Mouse (Mus musculus): ENCODE measurements around the gene Grin2d. TPM values are rescaled to one million over a fixed set of nuclear protein-coding genes. Genes with fewer than 3 reads are reported as not detected.

Grin2d gene
- polyA plus RNA-seq, 1 experiment from 2014 or later = 0.11 TPM

DNA sequence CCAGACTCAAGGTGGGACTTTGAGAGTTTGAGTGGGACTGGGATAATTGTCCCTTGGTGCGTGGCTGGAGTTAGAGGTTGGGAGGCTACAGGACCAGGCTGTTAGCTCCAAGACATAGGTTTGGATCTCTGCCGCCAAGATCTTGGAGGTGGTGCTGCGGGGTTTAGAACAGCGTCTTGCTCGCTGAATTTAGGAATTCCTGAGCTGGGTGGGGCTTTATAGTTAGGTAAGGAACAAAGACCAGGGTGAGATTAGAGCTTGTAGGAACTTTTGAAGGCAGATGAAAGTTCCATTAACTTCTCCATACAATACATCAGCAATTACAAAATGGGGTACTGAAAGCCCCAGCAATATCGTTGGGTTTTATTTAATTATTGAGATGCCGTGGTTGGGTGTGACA lies 78.2 kb downstream of the Grin2d start:
- H3K9ac ChIP-seq (ENCODE audit: low read depth, low read length) = no peak overlapping the region
- H3K27me3 ChIP-seq (ENCODE audit: control insufficient read depth, insufficient read depth, low read length) = peaks cover 46% of the 10 kb centered on the region
- no peaks in the 10 kb centered on the region for H3K36me3 ChIP-seq (ENCODE audit: control insufficient read depth, insufficient read depth, low read length)
- no peak overlapping the region for H3K4me3 ChIP-seq (ENCODE audit: low read depth, low read length)
- no peak for ATAC-seq (replicated peaks; ENCODE audit: insufficient number of reproducible peaks, low FRiP score, low TSS enrichment)
- H3K4me1 ChIP-seq (ENCODE audit: control insufficient read depth, insufficient read depth, low read length) = peaks cover 16% of the 10 kb centered on the region; the same call in 1 of the 2 replicates
- peak overlapping the region; percentile 56 for H3K4me2 ChIP-seq
- 31% methylated on average over 7 of the region's 7 CpGs for WGBS (ENCODE audit: insufficient replicate concordance)
- no peaks in the 10 kb centered on the region for H3K9me3 ChIP-seq (replicated peaks; ENCODE audit: control insufficient read depth, low read length)
- H3K27ac ChIP-seq (ENCODE audit: low read depth, low read length) = no peak overlapping the region

DNA sequence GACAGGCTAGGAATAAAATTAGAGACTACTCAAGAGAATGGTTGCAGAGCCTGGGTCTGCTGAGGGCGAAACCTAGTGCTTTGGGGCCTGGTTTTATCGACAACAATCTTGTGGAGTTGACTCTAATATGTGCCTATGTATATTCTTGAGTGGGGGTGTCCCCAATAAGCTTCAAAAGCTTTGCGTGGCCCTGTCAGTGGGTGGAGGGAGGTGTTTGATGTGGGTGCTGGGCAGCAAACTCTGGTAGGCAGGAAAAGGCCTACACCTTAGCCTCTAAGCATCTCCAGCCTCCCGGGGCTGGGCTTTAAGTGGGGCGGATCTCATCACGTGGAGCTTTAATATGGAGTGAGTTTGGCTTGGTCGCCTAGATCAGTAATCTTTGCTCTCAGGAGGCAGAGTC lies 79.2 kb downstream of the Grin2d start:
- Histone ChIP-seq H3K4me2 (peak overlapping the region; percentile 85), H3K36me3 (ENCODE audit: control insufficient read depth, insufficient read depth, low read length) (no peaks in the 10 kb centered on the region; the same call in 1 of the 2 replicates), H3K4me1 (ENCODE audit: control insufficient read depth, insufficient read depth, low read length) (peaks cover 16% of the 10 kb centered on the region; the same call in 1 of the 2 replicates), H3K27me3 (ENCODE audit: control insufficient read depth, insufficient read depth, low read length) (peaks cover 57% of the 10 kb centered on the region), H3K4me3 (ENCODE audit: low read depth, low read length) (peak overlapping the region; percentile 48; the same call in 1 of the 2 replicates), H3K9ac (ENCODE audit: low read depth, low read length) (no peak overlapping the region), H3K9me3 (replicated peaks; ENCODE audit: control insufficient read depth, low read length) (no peaks in the 10 kb centered on the region), H3K27ac (ENCODE audit: low read depth, low read length) (no peak overlapping the region)
- 43% methylated on average over 7 of the region's 7 CpGs for WGBS (ENCODE audit: insufficient replicate concordance)
- no peak for ATAC-seq (replicated peaks; ENCODE audit: insufficient number of reproducible peaks, low FRiP score, low TSS enrichment)

DNA sequence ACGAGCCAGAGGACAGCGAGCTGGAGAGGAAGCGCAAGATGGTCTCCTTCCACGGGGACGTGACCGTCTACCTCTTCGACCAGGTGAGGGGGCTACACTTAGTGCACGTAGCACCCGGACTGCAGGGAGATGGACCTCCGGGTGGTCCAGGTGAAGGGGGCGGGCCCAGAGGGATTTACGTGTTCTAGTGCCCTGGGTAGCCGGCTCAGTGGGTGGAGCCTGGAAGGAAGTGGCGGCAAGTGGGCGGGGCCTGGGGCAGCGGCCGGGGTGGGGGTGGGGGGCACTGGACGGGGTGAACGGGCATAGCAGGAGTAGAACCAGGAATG lies 79.7 kb downstream of the Grin2d start:
- ATAC-seq (replicated peaks; ENCODE audit: insufficient number of reproducible peaks, low FRiP score, low TSS enrichment) = no peak
- Histone ChIP-seq H3K9me3 (replicated peaks; ENCODE audit: control insufficient read depth, low read length) (no peaks in the 10 kb centered on the region), H3K4me3 (ENCODE audit: low read depth, low read length) (peak overlapping the region; percentile 48), H3K36me3 (ENCODE audit: control insufficient read depth, insufficient read depth, low read length) (no peaks in the 10 kb centered on the region; the same call in 1 of the 2 replicates), H3K27me3 (ENCODE audit: control insufficient read depth, insufficient read depth, low read length) (peaks cover 61% of the 10 kb centered on the region), H3K4me1 (ENCODE audit: control insufficient read depth, insufficient read depth, low read length) (peaks cover 16% of the 10 kb centered on the region; the same call in 1 of the 2 replicates), H3K9ac (ENCODE audit: low read depth, low read length) (peak overlapping the region; percentile 62), H3K4me2 (peak overlapping the region; percentile 85), H3K27ac (ENCODE audit: low read depth, low read length) (no peak overlapping the region)
- WGBS (ENCODE audit: insufficient replicate concordance) = 3% methylated on average over 19 of the region's 19 CpGs

DNA sequence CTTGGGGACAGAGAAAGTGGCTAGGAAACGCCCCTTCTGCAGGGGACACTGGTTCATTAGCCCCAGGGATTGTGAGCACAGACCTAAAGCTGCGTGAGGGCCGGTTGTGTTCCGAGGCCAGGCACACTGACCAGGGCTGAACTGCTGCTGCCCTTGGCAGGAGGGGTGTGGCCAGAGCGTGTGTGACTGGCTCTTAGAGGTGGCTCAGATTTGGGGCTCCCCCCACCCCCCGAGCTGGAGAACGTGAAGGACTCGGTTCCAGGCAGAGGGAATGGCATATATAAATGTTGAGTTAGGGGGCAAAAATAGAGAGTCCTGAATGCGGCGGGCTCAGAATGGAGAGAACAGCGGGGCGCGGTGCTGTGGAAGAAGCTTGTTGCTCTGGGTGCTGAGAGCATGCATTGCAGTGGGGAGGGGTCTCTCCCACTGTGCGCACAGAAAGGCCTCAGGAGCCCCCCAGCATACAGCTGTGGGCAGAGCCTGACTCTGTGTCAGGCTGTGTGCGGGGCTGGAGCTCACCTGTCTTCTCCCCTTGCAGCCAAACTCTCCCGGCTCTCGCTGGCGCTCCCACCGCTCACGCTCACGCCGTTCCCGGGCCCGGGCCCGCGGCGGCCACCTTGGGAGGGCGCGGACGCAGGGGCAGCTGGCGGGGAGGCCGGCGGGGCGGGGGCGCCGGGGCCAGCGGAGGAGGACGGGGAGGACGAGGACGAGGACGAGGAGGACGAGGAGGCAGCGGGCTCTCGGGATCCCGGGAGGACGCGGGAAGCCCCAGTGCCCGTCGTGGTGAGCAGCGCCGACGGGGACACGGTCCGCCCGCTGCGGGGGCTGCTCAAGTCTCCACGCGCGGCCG lies 80.3 kb downstream of the Grin2d start:
- ATAC-seq (replicated peaks; ENCODE audit: insufficient number of reproducible peaks, low FRiP score, low TSS enrichment) = no peak
- H3K27ac ChIP-seq (ENCODE audit: low read depth, low read length) = no peak overlapping the region
- H3K27me3 ChIP-seq (ENCODE audit: control insufficient read depth, insufficient read depth, low read length) = peaks cover 67% of the 10 kb centered on the region
- H3K36me3 ChIP-seq (ENCODE audit: control insufficient read depth, insufficient read depth, low read length) = no peaks in the 10 kb centered on the region; the same call in 1 of the 2 replicates
- no peaks in the 10 kb centered on the region for H3K9me3 ChIP-seq (replicated peaks; ENCODE audit: control insufficient read depth, low read length)
- peak overlapping the region; percentile 48 for H3K4me3 ChIP-seq (ENCODE audit: low read depth, low read length)
- H3K9ac ChIP-seq (ENCODE audit: low read depth, low read length) = peak overlapping the region; percentile 62
- peaks cover 16% of the 10 kb centered on the region; the same call in 1 of the 2 replicates for H3K4me1 ChIP-seq (ENCODE audit: control insufficient read depth, insufficient read depth, low read length)
- 2% methylated on average over 59 of the region's 60 CpGs for whole genome bisulfite sequencing (ENCODE audit: insufficient replicate concordance)
- peak overlapping the region; percentile 85 for H3K4me2 ChIP-seq

DNA sequence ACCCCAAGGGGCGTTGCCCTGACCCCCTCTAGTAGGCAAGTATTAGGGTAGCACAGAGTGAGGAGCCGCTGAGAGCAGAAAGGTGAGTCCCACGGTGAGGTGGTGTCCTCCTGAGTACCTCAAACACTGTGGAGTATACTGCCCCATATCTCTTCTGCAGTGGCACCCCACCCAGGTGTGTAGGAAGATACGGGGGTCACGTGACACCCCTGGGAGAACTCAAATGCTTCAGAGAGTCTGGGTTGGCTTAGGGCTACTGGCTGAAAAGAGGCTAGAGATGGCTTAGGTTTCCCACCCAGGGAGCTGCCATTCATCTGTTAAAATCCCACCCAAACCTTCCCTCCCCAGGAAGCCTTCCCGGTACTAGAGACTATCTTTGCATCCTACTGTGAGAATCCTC lies 81.2 kb downstream of the Grin2d start:
- no peak for ATAC-seq (replicated peaks; ENCODE audit: insufficient number of reproducible peaks, low FRiP score, low TSS enrichment)
- H3K27ac ChIP-seq (ENCODE audit: low read depth, low read length) = no peak overlapping the region
- H3K36me3 ChIP-seq (ENCODE audit: control insufficient read depth, insufficient read depth, low read length) = no peaks in the 10 kb centered on the region; the same call in 1 of the 2 replicates
- WGBS (ENCODE audit: insufficient replicate concordance) = 29% methylated on average over 6 of the region's 6 CpGs
- H3K4me2 ChIP-seq = no peak overlapping the region
- 0 out of 2 replicates have a peak overlapping the region, but pooled peaks have one; percentile 35 for H3K9ac ChIP-seq (ENCODE audit: low read depth, low read length)
- H3K4me1 ChIP-seq (ENCODE audit: control insufficient read depth, insufficient read depth, low read length) = peaks cover 16% of the 10 kb centered on the region; the same call in 1 of the 2 replicates
- H3K27me3 ChIP-seq (ENCODE audit: control insufficient read depth, insufficient read depth, low read length) = peaks cover 76% of the 10 kb centered on the region
- H3K9me3 ChIP-seq (replicated peaks; ENCODE audit: control insufficient read depth, low read length) = no peaks in the 10 kb centered on the region
- H3K4me3 ChIP-seq (ENCODE audit: low read depth, low read length) = no peak overlapping the region

DNA sequence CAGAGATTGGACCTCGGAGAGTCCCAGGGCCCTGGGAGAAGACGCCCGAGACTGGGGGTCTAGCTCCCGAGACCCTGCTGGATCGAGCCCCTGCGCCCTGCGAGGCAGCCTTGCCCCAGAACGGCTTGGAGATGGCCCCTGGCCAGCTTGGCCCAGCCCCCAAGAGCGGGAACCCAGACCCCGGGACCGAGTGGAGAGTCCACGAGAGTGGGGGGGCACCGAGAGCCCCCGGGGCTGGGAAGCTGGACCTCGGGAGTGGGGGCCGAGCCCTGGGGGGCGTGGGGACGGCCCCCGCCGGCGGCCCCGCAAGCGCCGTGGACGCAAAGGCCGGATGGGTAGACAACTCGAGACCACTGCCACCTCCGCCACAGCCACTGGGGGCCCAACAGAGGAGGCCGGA lies 83.2 kb downstream of the Grin2d start:
- Histone ChIP-seq H3K36me3 (ENCODE audit: control insufficient read depth, insufficient read depth, low read length) (no peaks in the 10 kb centered on the region; the same call in 1 of the 2 replicates), H3K9me3 (replicated peaks; ENCODE audit: control insufficient read depth, low read length) (no peaks in the 10 kb centered on the region), H3K4me2 (no peak overlapping the region), H3K27me3 (ENCODE audit: control insufficient read depth, insufficient read depth, low read length) (peaks cover 73% of the 10 kb centered on the region), H3K27ac (ENCODE audit: low read depth, low read length) (no peak overlapping the region), H3K9ac (ENCODE audit: low read depth, low read length) (no peak overlapping the region), H3K4me1 (ENCODE audit: control insufficient read depth, insufficient read depth, low read length) (peaks cover 8% of the 10 kb centered on the region; the same call in 1 of the 2 replicates), H3K4me3 (ENCODE audit: low read depth, low read length) (no peak overlapping the region)
- ATAC-seq (replicated peaks; ENCODE audit: insufficient number of reproducible peaks, low FRiP score, low TSS enrichment) = no peak
- WGBS (ENCODE audit: insufficient replicate concordance) = 82% methylated on average over 29 of the region's 29 CpGs

DNA sequence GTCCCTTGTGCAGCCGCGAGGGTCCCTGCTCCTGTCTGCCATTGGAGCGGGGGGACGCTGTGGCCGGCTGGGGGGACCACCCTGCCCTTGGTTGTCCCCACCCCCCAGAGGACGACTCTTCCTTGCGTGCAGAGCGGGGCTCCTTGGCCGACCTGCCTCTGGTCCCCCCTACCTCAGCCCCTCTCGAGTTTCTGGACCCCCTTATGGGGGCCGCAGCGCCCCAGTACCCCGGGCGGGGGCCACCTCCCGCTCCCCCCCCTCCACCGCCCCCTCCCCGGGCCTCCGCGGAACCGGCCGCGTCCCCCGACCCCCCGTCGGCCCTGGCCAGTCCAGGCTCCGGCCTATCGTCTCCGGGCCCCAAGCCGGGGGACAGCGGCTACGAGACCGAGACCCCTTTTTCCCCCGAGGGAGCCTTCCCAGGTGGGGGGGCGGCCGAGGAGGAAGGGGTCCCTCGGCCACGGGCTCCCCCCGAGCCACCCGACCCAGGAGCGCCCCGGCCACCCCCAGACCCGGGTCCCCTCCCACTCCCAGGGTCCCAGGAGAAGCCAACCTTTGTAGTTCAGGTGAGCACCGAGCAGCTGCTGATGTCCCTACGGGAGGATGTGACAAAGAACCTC lies 84.1 kb downstream of the Grin2d start:
- no peaks in the 10 kb centered on the region; the same call in 1 of the 2 replicates for H3K36me3 ChIP-seq (ENCODE audit: control insufficient read depth, insufficient read depth, low read length)
- no peak overlapping the region for H3K27ac ChIP-seq (ENCODE audit: low read depth, low read length)
- no peak overlapping the region for H3K9ac ChIP-seq (ENCODE audit: low read depth, low read length)
- peaks cover 8% of the 10 kb centered on the region; the same call in 1 of the 2 replicates for H3K4me1 ChIP-seq (ENCODE audit: control insufficient read depth, insufficient read depth, low read length)
- ATAC-seq (replicated peaks; ENCODE audit: insufficient number of reproducible peaks, low FRiP score, low TSS enrichment) = no peak
- WGBS (ENCODE audit: insufficient replicate concordance) = 73% methylated on average over 29 of the region's 44 CpGs
- H3K4me3 ChIP-seq (ENCODE audit: low read depth, low read length) = no peak overlapping the region
- H3K27me3 ChIP-seq (ENCODE audit: control insufficient read depth, insufficient read depth, low read length) = peaks cover 69% of the 10 kb centered on the region
- no peaks in the 10 kb centered on the region for H3K9me3 ChIP-seq (replicated peaks; ENCODE audit: control insufficient read depth, low read length)
- H3K4me2 ChIP-seq = no peak overlapping the region

DNA sequence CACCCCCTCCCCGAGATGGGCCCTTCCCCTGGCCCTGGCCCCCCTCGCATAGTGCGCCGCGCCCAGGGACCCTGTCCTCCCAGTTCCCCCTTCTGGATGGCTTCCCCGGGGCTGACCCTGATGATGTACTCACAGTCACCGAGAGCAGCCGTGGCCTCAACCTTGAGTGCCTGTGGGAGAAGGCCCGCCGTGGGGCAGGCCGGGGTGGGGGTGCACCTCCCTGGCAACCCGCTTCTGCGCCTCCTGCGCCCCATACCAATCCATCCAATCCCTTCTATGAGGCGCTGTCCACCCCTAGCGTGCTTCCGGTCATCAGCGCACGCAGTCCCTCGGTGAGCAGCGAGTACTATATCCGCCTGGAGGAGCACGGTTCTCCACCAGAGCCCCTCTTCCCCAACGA lies 84.9 kb downstream of the Grin2d start:
- 0 out of 2 replicates have a peak, but pooled peaks cover 3% of the 10 kb centered on the region for H3K4me1 ChIP-seq (ENCODE audit: control insufficient read depth, insufficient read depth, low read length)
- H3K27ac ChIP-seq (ENCODE audit: low read depth, low read length) = no peak overlapping the region
- ATAC-seq (replicated peaks; ENCODE audit: insufficient number of reproducible peaks, low FRiP score, low TSS enrichment) = no peak
- WGBS (ENCODE audit: insufficient replicate concordance) = 65% methylated on average over 24 of the region's 24 CpGs
- H3K4me2 ChIP-seq = no peak overlapping the region
- H3K4me3 ChIP-seq (ENCODE audit: low read depth, low read length) = no peak overlapping the region
- H3K9me3 ChIP-seq (replicated peaks; ENCODE audit: control insufficient read depth, low read length) = no peaks in the 10 kb centered on the region
- no peaks in the 10 kb centered on the region; the same call in 1 of the 2 replicates for H3K36me3 ChIP-seq (ENCODE audit: control insufficient read depth, insufficient read depth, low read length)
- no peak overlapping the region for H3K9ac ChIP-seq (ENCODE audit: low read depth, low read length)
- peaks cover 61% of the 10 kb centered on the region for H3K27me3 ChIP-seq (ENCODE audit: control insufficient read depth, insufficient read depth, low read length)
